Mouse (Mus musculus) adrenal gland, postnatal 10 days (tissue): ENCODE measurements around the gene Fam69a. TPM values are rescaled to one million over a fixed set of nuclear protein-coding genes. Genes with fewer than 3 reads are reported as not detected.
"Not testable (repeated sequence)": the region's sequence is repeated elsewhere in the genome, so short reads cannot be mapped to it uniquely, and the experiment has no call there.

Experiments
- DNase-seq: peaks from one replicate; pipeline ENCODE4 v3.0.0; 2021; ENCODE audit warnings: mixed read lengths
- long read RNA-seq, 2 experiments: library from polyadenylated mRNA; stranded (forward); transcript quantifications; one replicate each; pipeline ENCODE4 v2.0.0; 2021
- total RNA-seq, 2 experiments: library from RNA; stranded (reverse); gene quantifications; 2 replicates each; pipeline ENCODE4 v1.2.3; 2021

Gene Fam69a
- 10 to 100 TPM; 18.0 to 18.5 TPM for total RNA-seq
- long read RNA-seq, experiment 1, transcript Fam69a-201 (5 exons, 2,721 nt), result major isoform, 23 of 25 reads
- long read RNA-seq, experiment 1, partial matches to known transcripts, result 1 of 25 reads
- long read RNA-seq, experiment 1, other reads (novel, unspliced or antisense), result 1 of 25 reads
- long read RNA-seq, experiment 2, transcript Fam69a-201 (5 exons, 2,721 nt), result major isoform, 21 of 24 reads
- long read RNA-seq, experiment 2, partial matches to known transcripts, result 0 of 24 reads
- long read RNA-seq, experiment 2, other reads (novel, unspliced or antisense), result 3 of 24 reads

DNA sequence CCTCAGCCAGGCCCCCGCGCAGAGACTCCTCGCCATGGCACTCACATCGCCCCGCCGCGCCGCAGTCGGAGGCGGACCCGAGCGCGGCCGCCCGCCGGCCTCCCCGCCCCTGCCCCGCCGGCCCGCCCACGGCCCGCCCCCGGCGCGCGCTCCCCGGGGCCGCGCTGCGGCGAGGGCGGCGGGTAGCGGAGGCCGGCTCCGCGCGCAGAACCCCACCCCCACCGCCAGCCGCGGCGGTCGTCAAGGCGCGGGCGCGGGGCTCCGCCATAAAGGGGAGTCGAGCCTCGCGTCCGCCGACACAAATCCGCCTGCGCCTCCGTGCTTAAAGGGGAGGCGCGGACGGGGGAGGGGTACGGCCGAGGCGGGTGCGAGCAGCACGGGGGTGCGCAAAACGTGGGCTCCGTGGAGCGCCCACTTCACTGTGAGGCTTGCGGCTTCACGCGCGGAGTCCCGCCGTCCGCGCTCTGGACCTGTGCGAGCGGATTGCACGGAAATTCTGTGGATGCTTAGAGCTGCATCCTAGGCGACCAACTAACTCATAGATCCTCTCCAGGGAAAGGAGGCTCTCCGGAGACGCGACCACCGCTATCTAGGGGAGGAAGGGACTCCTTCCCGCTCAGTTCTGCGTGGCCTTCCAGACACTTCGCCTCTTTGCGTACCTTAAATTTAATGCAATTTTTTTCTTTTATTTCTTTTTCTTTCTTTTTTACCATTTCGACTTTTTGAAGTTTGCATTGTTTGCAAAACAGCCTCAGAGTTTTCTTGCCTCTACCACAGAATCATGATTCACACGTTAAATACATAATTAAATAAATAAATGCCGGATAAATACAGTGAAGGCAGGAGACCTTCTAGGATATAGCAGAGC is at the start of gene Fam69a:
Gene Fam69a (minus strand): TSS at position 119 of the 868 bp plus-strand sequence.
- peak; percentile 89 for DNase-seq

DNA sequence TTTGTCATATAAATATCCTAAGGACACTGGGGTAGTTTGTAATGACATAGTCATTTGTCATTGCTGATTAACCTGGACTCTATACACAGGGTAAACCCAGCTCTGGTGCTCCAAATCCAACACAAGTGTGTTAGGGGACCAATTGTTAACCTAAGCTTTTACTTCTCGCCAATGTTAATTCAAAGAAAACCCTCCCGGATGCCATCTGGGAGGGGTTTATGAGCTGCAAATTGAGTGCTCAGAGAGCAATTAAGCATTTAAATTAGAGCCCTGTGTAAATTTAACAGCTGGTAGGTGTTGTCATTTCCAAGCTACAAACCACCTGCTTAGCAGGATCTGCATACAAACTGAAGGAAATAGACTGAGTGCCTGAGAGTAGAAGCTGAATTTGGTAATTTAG is 48.6 kb upstream of the Fam69a start:
- DNase-seq, result no peak

DNA sequence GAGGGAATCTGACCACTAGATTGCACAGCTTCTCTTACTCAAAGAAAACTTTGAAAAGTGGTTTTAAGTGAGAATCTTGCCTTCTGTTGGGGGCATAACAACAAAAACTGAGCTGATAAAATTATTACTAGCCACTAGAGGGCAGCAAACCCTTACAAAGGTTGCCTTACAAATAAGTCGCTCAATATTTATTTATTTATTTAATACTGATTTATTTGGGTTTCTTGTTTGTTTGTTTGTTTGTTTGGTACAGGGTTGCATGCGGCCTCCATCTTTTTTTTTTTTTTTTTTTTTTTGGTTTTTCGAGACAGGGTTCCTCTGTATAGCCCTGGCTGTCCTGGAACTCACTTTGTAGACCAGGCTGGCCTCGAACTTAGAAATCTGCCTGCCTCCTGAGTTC is 47.3 kb upstream of the Fam69a start:
- DNase-seq, result peak; percentile 11

DNA sequence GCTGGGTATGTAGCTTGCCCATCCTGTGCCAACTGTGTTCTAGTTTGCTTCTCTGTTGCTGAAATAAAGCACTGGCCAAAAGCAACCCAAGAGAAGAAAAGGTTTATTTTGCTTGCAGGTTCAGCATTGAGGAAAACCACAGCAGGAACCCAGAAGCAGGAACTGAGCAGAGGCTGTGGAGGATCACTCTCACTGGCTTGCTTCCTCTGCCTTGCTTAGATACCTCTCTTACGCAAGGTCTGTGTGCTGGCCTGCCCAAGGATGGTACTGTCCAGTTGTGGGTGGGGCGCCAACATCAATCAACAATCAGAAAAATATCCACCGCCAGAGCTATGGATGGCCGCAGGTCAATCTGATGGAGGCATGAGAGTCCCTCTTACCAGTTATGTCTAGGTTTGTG is 44.4 kb upstream of the Fam69a start:
- DNase-seq, result no peak

DNA sequence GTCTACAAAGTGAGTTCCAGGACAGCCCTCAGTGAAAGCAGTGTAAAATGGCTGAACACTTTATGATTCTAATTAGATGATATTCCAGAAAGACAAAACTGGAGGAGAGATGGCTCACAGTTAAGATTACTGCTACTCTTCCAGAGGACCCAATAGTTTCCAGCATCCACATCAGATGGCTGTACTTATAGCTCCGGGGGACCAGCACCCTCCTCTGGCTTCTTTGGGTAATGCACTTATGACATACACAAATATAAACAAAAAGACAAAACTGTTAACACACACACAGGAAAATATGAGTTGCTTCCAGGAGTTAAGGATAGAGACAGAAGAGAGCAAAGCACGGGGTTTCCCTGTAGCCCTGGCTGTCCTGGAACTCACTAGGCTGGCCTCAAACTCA is 43.1 kb upstream of the Fam69a start:
- peak; percentile 35 for DNase-seq

DNA sequence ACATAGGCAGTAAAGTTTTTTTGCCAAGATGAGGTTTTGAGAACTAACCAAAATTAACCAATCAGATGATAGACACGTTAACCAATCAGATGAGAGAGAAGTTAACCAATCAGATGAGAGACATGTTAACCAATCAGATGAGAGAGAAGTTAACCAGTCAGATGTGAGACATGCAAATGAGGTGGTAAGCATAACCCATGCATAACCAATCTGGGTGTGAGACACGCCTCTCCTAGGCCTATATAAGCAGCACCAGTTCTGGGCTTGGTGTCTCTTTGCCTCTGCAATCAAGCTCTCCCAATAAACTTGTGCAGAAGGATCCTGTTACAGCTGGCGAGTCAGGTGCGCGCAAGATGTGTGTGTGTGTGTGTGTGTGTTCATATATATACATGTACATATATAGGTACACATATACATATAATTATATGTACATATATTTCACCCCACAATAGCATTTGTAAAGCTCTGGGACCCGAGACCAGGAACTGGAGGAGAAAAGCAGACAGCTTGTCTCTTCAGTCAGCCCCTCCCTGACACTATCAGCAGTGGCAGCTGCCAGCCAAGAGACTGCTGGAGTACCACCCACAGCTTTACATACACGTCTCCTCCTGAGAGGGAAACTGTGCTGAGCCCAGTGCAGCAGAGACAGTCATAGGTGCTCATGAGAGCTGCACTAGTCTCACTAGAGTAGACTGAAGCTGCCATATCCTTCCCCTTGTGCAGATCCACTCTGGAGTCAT is 42.1 kb upstream of the Fam69a start:
- not testable (repeated sequence) for DNase-seq

DNA sequence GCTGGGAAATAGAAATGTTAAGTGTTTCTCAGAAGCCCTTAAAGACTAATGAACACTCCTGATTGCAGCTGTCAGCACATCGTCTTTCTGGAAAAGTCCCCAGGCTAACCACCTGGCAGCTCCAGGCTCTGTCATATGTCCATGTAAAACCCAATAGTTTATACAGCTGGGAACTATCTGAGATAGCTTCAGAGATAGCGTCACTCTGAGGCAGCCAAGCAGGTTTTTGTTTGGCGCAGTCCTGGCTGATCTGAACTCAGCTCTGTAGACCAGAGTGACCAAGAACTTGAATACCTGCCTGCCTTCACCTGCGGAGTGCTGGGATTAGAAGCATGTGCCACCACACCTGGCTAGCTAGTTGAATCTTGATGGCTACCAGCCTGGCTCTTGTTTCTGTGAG is 41.3 kb upstream of the Fam69a start:
- DNase-seq, result no peak

DNA sequence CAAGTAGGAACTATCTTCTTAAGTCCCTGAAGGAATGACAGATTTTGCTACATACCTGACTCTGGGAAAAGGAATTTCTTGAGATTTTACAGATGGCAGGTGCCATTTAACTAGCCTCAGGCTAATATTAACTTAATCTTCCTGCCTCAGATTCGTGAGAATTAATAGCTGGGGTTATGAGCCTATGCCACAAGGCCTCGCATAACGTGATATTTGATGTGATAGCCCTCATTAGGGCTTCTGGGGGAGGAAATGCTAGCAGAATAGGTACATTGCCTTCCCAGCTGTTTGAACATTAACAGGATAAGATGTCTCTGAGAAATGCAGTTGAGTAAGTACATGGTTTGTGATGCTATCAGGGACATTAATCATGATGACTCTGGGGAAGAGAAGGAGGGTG is 34.5 kb upstream of the Fam69a start:
- DNase-seq, result no peak

DNA sequence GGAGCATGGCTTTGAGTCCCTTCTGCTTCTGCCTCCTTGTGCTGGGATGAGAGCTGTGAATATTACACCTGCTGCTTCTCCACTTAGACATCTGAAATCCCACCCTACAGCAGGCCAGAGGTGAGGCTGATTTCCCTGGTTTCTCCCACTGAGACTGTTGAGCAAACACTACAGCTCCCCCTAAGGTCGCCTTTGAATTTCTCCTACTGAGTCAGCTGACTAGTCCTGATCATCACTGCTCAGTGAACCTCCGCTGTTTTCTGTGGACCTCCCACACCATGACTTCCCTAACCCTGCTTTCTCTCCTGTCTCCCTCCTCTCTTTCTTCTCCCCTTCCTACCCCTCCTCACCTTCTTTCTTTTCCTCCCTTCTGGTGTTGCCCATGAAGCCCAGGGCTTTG is 32.5 kb upstream of the Fam69a start:
- no peak for DNase-seq

DNA sequence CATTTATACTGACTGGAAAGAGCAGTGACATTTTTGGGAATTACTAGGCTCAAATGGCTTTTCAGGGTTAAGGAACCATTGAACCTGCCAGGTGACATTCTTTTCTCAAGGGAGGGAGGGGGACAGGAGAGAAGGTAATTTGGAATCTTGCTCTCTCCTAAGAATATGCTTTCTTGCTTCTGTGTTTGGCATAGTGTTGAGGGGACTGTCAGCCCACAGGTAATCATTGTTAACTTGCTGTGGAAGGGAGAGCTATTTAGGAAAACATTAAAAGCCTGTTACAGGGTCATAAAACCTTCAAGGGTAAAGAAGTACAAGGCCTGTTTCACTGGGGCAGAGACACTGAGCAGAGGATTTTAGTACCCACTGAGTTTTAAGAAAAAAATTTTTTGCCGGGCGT is 30.3 kb upstream of the Fam69a start:
- no peak for DNase-seq

DNA sequence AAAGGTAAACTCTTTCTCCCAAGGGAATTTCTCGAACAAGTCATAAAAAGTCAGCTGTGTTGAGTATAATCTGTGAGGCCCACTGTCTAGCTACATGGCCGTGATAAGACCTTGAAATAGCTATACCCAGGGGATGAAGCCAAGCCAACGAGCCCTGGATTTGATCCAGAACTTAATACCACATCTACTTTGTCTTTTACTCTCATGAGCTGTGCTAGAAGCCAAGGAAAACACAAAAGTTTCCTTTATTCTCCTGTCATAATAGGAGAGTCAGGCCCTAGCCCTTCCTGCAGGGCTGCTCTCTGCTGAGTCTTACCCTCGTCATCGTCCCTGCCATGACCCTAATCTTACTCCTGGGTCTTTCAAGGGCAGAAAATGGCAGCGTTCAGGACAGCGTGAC is 28.5 kb upstream of the Fam69a start:
- peak; percentile 69 for DNase-seq

DNA sequence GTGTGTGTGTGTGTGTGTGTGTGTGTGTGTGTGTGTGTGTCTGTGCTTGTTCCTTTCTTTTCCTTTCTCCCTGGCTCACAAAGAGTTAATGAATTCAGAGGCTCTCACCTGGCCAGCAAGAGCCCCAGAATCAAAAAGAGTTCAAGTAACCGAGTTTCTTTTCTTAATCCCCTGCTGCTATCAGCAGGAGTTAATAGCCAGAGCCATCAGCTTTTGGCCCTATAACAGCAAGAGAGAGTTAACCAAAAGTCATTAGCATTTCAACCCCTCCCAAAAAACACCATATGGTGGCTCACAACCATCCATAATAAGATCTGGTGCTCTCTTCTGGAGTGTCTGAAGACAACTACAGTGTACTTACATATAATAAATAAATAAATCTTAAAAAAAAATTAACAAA is 27.3 kb upstream of the Fam69a start:
- DNase-seq, result no peak

DNA sequence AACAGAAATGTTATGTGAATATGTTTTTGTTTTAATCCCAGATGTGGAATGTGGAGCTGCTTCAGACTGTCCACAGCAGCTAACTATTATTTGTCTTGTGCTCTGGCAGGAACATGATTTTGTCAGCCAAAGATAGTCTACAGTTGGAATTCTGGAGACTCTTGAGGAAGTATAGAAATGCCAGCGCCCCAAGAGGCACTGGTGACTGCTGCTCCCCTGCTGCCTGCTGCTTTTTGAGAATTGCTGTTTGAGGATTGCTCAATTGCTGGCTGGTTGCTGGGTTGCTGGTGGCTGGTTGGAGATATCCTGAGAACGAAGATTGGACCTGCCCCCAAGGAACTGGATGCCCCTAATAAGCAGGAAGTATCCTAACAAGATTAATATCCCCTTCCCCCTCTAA is 22.8 kb upstream of the Fam69a start:
- DNase-seq, result peak; percentile 38

DNA sequence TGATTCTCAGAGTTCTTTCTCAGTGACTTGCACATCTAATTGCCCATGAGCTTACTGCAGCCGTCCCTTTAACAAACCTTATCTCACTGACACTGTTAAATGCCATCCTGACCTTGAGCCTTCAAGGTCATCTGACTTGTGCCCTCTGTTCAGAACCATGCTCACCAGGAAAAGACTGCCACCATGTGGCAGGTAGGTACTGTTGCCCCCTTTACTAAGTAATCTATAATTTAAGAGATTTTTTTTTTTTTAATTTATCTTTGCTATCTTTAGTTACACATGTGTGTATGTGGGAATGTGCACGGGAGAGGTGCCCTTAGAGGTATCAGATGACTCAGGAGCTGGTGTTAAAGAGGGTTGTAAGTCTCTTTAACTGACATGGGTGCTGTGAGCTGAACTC is 18.2 kb upstream of the Fam69a start:
- DNase-seq, result peak; percentile 46

DNA sequence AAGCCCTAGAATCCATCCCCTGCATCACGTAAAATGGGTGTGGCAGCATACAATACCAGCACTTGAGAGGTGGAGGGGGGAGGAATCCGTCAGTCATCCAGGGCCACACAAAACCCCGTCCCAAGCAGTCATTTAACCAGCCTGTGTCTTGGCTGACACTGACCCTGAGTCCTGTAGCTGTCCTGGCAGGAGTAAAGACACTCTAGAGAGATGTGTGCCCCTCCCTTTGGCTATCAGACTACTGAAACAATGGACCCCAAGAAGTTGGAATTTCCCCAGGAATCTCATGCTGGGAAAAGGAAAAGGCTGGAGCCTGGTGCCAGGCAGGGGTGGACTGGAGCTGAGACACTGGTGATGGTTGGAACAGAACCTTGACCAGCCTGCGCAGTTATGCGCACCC is 15.8 kb upstream of the Fam69a start:
- DNase-seq, result no peak

DNA sequence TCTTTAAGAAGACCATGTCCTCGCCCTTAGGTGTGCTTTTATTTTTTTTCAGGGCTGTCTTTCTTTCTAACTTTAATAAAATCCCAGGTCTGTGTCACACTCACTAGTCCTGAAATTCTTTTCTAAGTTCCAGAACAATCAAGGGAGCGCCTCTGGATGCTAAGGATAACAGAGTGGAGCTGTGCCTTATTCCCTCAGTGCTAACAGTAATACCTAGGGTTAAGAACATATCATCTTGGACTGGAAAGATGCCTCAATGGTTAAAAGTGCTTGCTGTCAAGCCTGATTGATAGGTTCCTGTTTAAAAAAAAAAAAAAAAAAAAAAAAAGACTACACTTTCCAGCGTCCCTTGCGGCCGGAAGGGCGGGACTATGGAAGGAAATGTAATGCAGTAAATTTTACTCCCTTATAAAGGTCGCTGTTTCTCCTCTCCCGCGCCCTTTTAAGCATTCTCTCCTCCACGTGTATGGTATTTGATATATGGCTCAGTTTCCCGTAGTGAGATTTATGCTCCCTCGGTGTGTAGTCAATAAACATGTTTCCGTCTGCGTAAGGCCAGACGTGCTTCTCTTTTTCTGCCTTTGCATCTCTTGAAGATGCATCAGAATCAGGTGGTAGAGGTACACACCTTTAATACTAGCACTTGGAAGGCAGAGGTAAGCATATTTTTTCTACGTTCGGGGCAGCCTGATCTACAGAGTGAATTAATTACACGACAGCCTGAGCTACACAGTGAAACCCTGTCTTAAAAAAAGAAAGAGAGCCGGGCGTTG is 14.1 kb upstream of the Fam69a start:
- peak; percentile 55 for DNase-seq

DNA sequence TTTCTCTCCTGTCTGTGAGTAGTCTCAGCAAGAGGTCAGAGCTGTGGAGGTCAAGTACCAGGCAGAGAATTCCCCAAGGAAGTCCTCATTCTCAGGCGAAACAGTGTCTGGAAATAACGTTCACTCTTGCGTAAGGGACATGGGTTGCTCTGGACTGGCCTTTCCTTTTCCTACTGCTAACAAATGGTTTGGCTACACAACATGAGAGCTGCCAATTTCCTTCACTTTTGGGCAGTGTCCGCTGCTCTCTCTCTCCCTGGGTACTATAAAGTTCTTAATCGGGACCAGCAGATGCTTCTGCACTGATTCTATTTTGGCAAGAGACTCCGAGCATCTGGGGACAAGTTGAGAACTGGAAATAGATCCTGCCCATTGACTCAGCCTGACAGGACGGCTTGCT is 10.8 kb upstream of the Fam69a start:
- peak; percentile 32 for DNase-seq

DNA sequence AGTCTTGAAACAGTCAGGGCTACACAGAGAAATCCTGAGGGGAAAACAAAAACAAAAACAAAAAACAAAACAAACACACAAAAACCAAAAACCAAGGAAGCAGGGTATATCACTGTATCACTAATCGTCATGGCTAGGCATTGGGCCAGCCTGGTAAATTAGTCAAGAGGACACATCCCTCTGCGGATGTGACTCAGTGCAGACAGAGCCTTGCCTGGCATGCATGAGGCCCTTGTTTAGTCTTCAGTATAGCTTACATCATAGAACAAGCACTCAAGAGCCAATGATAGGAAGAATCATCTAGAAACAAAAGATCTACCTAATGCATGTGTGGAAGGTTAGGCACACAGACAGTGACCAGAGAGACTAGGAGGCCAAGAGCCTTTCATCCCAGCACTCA is 9.1 kb upstream of the Fam69a start:
- DNase-seq, result peak; percentile 59

DNA sequence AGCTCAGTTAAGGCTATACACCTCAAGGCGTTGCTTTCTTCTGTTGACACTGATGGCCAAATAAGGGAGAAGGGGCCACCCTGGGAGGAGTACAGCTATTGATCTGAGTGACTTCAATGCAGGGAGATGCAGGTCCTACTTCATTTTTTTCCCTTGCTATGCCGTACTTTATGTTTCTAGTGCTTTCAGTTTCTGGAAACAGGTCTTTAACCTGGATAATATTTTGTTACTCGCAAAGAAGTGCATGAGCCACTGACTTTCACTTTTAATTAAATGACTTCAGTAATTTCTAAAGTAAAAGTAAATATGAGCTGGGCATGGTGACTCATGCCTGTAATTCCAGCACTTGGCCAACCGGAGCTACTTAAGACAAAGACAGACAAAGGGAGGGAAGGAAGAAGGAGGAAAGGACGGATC is 958 bp upstream of the Fam69a start:
- DNase-seq, result no peak

DNA sequence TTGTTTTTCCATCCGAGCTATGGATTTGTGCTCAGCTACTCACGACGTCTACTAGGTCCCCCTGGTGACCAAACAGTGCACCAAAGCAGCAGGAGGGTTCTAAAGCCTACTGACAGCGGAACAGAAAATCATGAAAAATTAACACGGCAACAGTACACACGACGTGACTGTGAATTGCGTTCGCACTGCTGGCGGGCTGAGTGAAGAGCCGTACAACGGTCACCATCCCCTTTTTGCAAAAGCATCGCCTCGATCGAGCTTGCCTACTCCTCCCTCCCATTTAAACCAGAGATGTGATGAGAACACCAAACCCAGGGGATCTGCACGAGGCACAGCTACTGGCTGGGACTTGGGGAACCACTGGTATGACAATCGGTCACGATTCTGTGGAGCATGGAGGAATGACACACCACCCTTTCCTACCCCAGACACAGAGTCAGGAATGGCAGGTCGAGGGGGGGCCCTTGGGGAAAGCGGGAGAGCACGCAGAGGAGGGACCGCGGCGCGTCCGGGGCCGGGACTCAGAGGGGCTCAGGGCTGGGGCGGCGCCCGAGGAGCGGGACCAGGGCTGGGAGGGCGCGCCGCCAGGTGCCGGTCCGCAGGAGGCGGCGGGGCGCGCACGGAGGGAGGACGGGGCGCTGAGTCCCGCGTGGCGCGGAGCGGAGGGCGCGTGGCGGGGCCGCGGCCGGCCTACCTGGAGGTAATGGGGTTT is 474 bp downstream of the Fam69a start:
- peak; percentile 57 for DNase-seq

DNA sequence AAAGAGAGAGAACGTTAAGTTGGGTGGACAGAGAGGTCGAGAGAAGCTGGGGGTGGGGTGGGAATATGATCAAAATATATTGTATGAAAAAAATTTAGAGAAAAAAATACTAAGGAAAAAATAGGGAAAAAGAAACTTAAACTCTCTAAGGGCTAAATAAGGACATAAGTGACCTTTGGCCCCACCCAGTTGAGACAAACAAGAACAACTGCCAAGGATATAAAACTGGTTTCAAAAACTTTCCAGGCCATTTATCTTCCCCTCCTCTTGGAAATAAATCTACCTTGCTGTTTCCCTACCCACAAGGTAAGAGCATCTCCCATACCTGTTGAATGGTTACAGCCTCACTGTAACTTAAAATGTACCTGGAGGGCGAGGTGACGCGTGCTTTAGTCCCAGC is 2.9 kb downstream of the Fam69a start:
- no peak for DNase-seq

DNA sequence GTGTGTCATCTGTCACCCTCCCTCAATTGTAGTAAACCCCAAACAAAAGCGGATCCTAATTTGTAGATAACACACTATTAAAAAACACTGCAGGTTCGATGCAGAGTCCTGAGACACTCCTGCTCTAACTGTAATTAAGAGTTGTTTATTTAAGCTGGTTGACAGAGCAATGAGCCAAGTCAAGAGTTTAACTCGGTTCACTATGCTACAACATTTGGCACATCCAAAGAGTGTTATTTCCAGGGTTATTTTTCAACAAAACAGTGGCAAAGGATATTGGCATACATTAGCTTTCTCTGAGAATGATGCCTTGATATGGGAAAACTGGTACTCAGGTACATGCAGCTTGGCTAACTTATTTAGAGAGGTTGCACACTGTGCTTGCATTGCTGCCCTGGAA is 4.9 kb downstream of the Fam69a start:
- DNase-seq, result no peak
